Mouse (Mus musculus) C2C12 (cell line): ENCODE results near the gene Lenep.

Experiments
- CEBPB ChIP-seq: IDR thresholded peaks from one replicate; pipeline ENCODE4 v1.6.1; 2011; ENCODE audit warnings: low read depth, mild to moderate bottlenecking, control low read depth, moderate library complexity
- CTCF ChIP-seq: IDR thresholded peaks from one replicate; pipeline ENCODE4 v1.5.1; 2011; ENCODE audit not compliant: control insufficient read depth, insufficient read depth, insufficient read length
- FOSL1 ChIP-seq: IDR thresholded peaks from one replicate; pipeline ENCODE4 v1.8.0; 2011; ENCODE audit warnings: mild to moderate bottlenecking, low read length; ENCODE audit not compliant: poor library complexity, insufficient read depth, severe bottlenecking
- MAX ChIP-seq: IDR thresholded peaks from one replicate; pipeline ENCODE4 v1.6.1; 2011; ENCODE audit warnings: mild to moderate bottlenecking, control low read depth
- MYOD1 ChIP-seq: IDR thresholded peaks from one replicate; pipeline ENCODE4 v1.6.1; 2011; ENCODE audit warnings: low read depth; ENCODE audit not compliant: control insufficient read depth, insufficient read length
- MYOG ChIP-seq: IDR thresholded peaks from one replicate; pipeline ENCODE4 v1.6.1; 2011; ENCODE audit not compliant: control insufficient read depth, insufficient read length; ENCODE audit errors: extremely low read depth
- USF1 ChIP-seq: IDR thresholded peaks from one replicate; pipeline ENCODE4 v1.6.1; 2011; ENCODE audit warnings: low read depth, mild to moderate bottlenecking, control low read depth, moderate library complexity

- no peak for TF ChIP-seq CTCF
- no peak for TF ChIP-seq MAX
- no peak for TF ChIP-seq MYOG
- TF ChIP-seq USF1, result no peak
- no peak for TF ChIP-seq MYOD1
- TF ChIP-seq CEBPB, result no peak
- no peak for TF ChIP-seq FOSL1
These were observed 31.9 kb upstream of the Lenep start for GRCm38 (mm10) chr3:89434532-89434931.
